Mouse (Mus musculus): ENCODE results near the gene Cntfr. TPM values are rescaled to one million over a fixed set of nuclear protein-coding genes. Genes with fewer than 3 reads are reported as not detected.

The Cntfr gene
- total RNA-seq, 2 experiments from 2014 or later, result 3.9 to 4.0 TPM

DNA sequence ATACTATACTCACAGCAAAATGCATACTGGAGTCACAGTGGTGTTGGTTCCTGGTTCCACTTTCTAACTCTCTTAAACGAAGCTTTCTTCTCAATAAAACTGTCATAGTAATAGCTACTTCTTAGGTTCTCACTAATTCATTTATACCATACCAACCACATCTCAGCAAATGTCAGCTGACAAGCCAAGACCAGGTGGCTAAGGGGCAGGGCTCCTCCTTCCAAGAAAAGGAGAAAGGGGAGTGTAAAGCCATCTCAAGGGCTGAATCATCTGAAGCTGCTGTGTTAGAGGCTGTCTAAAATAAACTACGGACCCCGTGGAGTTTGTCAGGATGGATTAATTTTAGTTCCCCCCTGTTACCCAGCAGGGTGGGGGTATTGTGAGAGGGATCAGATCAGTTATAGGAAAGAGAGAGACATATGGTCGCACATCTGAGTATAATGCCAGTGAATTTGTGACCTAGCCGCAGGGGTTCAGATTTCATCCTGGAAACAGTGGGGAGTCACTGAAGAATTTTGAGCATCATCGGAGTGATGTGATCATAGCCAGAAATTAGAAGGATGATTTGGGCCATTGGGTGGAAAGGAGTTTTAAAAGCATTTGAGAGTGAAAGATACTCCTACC, 55.6 kb downstream of the Cntfr start:
- no peak for DNase-seq

DNA sequence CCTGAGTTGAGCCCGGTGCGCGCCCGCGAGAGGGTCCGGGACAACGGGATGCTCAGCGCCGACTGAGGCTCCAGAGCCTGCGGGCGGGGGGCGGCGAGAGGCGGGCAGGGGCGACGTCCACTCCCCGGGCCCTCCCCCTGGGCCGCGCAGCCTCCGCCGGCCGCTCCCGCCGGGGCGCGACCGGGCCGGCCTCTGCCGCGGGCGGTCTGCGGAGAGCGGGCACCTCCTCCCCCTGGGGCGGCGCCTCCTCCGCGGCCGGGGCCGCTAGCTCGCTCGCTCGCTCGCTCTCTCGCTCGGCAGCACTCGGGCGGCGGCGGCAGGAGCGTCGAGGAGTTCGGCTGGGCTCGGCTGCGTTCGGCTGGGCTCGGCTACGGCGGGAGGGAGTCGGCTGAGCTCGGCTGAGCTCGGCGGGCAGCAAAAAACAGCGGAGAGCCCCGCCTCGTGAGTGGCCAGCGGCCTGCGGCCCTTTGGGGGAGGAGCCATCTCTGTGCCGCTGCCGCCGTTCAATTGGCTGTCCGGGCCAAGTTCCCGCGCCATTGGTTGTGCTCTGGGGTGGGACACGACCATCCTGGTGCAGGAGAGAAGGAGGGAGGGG, 56.9 kb downstream of the Cntfr start, which contains the start of gene Enho:
Gene Enho (minus strand): TSS at position 412 of the 595 bp plus-strand sequence.
- peak; percentile 97 for DNase-seq

DNA sequence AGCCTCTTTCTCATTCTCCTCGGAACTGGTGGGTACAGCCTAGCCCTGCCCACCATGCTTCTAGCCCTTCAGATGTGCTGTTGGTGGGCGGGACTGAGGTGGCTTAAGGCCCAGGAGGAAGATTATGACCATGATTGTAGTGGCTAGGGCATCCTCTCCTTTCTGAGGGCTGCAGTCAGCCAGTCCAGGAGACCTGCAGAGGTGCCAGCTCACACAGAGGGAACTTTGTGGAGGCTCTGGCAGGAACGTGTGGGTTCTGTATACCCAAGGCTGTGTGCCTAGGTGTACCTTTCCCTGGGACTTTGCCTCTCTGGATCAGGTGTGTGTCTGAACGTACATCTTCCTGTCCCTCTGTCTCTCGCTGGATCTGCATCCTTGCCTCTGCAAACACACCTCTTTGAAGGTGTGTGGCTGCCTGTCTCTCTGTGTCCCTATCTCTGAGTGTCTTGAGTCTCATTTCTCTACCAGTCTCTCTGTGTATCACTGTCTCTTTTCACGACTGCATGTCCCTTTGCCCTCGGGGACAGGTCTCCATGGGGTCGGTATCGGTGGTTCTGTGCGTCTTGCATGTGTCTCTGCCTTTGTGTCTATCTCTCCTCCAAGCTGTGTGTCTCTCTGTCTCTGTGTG, 57.6 kb downstream of the Cntfr start:
- DNase-seq, result no peak

DNA sequence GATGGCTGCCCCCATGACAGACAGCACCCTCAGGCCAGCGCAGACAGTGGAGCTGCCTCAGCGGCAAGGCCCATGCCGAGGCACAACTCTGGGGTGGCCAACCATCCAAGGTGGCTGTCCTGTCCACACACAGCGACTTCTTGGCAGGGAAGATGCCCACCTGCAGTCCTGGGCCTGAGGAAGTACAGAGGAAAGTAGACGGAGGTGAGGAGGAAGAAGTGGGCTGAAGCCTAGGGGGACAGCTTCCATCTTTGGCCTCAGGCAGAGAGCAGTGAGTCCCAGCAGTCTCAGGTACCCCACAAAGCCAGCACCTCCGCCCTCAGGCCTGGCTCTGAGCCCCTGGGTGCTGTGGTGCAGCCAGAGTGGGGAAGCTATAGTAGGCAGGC, 58.1 kb downstream of the Cntfr start:
- DNase-seq, result no peak

DNA sequence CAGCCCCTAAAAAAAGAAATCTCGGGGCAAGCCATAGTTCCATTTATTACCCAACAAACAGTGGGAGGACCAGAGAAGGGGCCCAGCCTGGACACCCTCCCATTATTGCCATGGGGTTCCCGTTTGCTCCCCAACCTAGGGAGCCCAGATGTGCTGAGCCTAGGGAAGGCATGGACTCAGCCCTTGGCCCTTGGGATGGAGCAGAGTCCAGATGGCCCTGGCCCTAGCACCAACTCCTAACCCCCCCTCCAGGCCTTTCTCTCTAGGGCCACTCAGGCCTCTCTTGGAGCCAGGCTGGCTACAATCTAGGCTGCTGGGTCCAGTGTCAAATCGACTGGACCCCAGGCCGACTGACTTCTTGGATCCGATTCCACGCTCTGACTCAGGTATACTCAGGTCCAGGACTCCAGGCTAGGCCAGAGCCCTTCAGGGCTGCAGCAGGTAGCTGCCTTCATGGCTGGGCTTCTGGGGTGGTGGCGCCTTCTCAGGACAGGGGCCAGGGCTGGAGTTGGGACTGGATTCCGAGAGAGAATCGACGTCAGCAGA, 58.6 kb downstream of the Cntfr start:
- no peak for DNase-seq

DNA sequence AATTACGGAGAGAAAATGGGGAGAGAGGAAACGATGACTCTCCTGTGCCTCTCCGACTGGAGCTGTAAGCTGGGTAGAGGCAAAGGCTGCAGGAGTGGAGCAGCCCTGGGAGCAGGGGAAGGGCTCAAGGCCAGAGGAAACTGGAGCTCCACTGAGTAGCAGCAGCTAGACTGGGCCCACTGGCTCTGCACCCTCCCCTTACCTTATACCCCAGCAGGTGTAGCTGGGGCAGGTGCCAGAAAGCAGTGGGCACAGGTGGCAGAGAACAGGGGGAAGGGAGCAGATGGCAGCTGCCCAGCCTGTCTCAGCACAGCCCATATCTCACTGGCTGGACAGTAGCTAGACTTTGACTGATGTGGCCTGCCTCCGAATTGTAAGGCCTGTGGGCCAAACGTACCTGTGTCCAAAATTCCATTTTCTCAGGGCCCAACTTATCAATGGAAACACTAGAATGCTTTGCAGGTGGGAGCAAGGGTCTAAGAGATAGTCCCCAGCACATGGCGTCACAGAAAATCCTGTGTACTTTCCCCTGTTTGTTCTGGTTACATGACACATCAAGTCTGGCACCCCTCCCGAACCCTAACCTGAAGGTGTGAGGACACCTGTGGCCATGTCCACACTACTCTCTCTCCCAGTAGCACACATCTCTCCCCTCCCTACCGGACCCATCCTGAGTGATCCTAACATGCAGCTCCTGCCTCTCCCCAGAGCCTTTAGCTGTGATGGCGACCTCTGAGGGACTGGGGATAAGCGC, 59.8 kb downstream of the Cntfr start:
- no peak for DNase-seq

DNA sequence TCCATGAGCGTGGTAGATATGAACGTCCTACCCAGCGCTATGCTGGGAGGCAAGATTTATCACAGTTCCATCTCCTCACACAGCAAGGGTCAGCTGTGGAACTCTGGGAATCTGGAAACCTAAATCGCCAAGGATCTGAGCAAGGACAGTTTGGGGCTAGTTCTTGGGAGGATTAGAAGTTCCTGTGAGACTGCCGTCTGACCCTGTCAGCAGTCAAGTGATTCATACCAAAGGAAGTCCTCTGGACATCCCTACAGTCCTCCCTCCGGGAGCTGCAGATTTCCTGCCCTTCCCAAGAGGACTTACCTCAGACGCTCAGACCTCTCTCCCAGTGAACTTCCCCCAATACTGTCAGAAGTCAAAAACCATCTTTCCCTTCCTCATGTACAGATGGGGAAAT, 60.5 kb downstream of the Cntfr start:
- DNase-seq, result no peak

DNA sequence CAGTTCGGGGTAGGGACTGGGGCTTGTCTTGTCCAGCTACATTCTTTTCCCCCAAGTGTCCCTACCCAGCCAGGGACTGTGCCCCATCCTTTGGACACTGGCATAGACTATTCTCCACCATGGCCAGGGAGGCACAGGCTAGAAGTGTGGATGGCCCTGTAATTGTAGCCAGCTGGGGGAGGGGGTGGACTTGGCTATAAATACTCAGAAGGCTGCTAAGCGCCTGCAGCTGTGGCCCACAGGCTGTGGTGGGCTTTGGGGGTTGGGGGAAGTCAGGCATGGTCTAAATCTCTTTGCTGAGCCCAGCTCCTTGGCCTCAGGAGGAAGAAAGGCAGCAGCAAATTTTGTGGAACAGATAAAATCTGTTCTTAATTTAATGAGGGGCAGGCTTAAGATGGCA, 61.0 kb downstream of the Cntfr start:
- no peak for DNase-seq

DNA sequence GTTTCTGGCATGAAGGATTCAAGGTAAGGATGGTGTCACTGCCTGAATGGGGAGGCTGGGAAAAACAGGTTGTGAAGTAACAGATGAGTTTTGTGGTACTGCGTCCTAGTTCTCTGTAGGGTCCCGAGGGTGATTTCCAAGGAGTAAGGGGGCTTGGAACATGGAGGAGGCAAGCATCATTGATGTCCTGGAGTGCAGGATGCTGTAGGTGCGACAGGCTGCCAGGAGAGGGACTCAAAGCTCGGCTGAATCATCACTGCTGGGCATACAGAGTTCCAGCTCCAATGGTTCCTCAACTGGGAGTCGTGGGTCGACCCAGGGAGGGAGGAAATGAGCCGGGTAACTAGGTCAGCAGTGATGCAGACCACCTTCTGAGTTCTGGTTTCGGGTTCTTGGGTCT, 61.7 kb downstream of the Cntfr start:
- no peak for DNase-seq

DNA sequence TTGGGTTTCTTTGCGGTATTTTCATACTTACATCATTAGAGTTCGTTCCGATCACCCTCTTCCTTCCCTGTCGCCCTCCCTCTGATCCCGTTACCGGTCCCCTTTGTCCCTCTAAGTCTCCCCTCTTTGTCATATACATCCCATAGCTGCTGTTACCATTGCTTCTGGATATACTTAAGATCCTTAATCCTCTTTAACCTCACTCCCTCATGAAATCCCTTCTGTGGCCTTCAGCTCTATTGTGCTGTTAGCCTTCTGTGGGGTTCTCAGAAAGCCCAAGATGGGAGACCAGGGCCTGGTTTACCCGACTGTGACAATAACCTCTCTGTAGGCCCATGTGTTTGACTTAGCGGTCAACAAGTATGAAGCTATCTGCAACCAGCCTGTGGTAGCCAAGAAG, 62.3 kb downstream of the Cntfr start:
- no peak for DNase-seq

DNA sequence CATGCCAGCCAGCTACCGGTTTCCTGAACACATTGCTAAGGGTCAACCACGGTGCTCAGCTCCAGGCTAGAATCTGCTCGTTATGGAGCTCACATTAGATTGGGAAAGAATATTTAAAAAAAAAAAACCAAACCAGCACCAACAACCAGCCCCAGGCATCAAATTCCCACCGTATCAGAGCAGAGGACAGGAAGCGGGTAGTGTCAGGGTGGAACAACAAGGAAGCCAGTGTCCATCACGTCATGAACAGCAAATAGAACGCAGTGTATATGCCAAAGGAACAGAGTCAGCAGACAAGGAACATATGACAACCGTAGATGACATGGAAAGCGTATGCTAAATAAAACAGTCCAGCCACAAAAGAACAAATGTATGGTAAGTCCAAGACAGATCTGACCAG, 63.9 kb downstream of the Cntfr start:
- no peak for DNase-seq

DNA sequence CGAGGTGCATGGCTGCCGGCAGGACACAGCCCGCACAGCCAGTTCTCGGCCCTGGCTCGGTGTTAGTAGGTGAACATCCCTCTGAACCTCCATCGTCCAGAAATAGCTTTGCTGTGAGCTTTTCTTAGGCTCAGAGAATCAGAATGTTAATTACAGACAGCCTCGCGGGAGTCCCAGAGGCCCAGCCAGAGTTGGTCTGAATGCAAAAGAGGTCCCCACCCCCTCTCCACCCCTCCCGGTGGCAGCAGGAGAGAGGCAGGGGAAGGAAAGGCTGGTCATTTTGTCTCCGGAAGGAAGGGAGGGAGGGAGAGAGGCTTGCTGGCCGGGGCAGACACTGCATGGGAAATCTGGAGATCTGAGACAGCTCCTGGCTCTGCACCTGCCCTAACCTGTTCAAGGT, 65.5 kb downstream of the Cntfr start:
- DNase-seq, result peak; percentile 50

DNA sequence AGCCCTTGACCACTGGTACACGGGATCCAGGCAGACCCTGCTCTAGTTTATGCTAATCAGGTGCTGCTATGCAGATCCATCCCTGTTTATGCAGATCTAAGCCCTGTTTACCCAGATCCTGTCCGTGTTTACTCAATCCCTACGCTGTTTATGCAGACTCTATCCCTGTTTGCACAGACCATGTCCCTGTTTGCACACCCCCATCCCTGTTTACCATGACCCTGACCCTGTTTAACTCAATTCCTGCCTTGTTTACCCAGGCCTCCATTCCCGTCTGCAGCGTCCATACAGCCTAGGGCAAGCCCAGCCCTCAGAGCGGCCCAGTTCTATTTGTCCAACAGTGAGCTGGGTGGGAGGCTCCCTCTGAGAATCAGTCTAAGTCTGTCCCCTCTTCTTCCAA, 66.7 kb downstream of the Cntfr start:
- no peak for DNase-seq

DNA sequence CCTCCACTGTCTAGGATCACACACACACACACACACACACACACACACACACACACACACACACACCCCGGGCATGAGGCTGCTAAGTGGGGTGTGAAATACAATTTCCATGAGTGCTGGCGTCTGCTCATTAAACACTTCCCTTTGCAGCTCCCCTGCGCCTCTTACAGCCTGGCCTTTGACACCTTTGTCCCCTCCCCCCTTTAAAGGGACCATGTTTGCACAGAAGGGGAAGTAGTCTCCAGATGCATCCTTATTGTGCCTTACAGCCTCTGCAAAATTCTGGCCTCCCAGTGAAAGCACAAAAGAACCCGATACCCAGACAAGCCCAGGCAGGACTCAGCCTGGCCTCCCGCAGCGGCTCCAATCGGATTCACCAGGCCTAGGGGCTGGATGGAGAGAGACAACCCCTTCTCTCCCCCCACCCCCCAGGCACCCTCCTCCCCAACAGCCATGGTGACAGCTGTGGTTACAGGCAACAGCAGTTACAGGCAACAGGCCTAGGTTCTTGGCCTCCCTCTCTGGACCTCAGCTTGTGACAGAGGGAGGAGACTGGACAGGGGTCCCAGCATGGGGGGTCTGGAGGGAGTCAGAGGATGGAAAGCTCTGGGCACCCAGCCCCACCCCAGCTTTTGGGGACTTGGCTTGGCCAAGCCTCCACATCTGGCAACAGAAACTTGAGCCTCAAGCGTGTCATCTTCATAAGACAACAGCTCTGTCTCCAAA, 68.5 kb downstream of the Cntfr start:
- peak; percentile 32 for DNase-seq

DNA sequence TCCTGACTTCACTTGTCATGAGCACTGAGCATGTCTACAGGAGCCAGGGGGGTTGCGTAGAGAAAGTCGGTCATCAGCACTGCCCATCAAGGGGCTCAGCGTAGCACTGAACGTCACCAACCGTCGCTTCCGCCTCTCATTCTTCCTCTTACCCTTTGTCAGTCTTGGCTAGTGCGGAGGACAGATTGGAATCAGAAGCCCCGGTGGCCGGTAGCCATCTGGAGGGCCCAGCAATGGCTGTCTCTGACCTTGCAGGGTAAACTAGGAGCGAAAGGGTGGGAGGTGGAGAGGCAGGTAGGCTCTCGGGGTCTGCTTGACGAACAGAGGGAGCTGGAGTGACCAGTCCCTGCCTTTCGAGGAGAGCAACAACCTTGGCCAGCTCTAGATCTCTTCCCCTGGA, 74.8 kb downstream of the Cntfr start:
- DNase-seq, result no peak

DNA sequence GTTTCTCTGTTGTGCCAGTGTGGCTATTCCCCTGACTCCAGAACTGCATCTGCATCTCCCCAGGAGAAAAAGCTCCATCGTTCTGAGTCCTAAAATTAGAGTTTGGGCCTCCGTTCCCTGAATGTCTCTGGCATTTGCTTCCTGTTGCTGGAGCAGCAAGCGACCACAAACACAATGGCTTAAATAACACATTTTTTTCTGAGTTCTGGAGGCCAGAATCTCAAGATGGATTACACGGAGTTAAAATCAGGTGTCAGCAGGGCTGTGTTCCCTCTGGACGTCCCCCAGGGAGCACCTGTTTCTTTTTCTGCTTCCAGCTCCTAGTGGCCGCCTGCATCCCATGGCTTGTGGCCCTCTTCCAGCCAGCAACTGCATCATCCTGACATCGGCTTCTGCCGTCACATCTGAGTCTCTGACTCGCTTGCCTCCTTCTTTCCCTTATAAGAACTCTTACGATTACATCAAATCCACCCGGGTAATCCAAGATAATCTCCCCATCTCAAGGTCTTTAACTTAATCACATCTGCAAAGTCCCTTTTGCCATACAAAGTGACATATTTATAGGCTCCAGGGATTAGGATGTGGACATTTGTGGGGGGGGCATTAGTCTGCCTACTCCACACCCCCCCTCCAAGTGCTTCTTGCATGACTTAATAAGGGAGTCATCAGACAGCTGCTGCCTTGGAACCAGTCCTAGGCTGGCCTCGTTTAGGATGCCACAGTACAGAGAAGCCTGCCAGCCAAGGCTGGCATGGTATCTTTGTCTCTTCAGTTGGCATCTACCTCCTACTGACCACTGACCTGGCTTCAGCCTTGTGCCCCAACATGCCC, 77.8 kb downstream of the Cntfr start:
- DNase-seq, result no peak

DNA sequence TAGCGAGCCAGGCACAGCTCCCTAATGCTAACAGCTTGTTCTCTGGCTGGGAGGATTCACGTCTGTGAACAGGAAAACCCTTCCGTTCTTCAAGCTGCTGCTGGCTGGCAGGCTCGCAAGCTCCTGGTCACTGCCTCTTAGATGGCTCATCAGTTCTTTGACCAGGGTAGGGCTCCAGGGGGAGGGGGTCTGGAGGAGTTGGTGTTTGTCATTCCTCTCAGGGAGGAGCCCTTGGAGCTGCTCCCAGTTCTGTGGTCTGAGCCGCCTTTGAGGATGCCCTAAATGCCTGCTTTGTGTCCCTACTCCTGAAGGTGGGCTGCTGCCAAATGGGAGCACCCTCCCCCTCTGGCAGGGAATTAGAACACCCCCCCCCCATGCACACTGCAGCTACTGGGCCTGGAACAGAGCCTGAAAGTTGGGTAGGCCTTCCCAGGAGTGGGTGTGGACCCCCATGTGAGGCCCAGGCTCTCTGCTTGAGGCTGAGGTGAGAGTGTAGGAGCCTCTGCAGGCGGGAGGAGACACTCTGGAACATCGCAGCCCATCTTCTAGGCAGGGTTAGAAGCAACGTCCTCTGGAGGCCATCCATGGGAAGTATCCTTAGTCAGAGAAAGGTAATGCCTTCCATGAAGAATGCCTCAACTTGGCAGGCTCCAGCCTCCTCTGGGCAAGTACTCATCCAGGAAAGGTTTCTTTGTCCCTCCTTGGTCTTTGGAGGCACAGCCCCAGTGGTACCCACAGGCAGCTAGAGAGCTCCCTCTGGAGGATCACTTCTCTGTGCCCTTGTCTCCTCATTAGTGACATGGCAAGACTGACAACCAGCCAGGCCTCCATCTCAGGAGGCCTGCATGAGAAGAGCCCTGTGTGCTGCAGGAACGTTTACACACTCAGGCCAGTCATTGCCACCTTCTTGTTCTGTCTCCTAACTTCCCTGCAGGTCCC, 81.0 kb downstream of the Cntfr start:
- DNase-seq, result no peak

DNA sequence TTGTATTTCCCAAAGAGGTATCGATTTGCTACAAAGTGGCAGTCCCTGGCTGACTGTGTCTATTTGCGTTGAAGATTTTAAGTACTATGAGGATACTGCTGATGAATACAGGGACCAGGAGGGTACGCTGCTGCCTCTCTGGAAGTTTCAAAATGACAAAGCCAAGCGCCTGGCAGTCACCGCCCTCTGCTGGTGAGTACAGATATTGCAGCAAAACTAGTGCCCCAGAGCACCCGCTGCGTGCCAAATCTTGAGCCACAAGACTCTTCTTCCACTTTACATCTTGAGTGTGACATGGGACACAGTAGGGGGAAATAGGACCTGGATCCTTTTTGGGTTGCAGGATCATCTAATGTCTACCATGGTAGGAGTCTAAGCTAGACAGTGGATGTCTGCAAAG, 82.7 kb downstream of the Cntfr start:
- DNase-seq, result peak; percentile 90

DNA sequence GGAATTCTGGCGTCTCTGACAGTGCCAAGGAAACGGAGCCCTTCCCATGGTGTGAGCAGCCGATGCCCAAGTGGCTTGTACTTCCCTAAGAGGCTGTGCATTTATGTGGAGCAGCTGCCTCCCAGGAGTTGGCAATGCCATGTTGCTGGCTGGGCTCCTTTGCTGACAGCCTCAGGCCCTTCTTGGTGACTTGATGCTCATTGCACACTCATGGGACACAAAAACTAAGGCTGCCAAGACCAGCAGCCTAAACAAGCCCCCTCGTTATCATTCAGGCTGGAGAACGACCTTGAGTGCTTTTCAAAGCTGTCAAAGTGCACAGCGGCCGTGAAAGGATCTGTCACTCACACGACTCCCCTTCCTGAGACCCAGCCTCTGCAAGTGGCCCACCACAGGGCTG, 84.7 kb downstream of the Cntfr start:
- DNase-seq, result no peak

DNA sequence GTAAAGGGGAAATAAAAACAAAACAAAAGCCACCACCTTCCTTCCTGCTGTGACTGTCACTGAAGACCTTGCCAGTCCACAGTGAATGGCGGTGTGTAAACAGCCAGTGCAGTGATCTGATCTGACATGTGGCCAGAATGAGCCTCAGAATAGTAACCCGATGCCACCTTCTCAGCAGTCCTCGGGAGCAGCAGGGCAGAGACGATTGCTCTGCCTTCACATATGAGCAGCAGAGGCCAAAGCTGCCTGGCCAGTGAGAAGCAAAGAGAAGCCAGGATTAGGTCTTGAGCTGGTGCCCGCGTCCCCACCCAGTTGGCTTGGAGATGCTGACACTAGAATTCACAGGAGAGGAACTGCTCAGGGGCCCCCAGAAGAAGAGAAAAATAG, 86.3 kb downstream of the Cntfr start:
- no peak for DNase-seq

Data from heart, postnatal 4 days (tissue).